Comparison of ENCODE assay signal across 8 mouse cellular contexts in genomic region chr10:120875672-120876463, GRCm38 (mm10). TPM values are rescaled to one million over a fixed set of nuclear protein-coding genes. Genes with fewer than 3 reads are reported as not detected.
DNase-seq lines count a peak whose midpoint lies in the region; ATAC-seq lines count a peak whose summit lies in the region.

No protein-coding gene starts in this region.

- peak; percentile 75 for ATAC-seq in intestine, embryonic 16.5 days

- no peaks in the 10 kb centered on the region for H3K9me3 ChIP-seq in intestine, embryonic 16.5 days (ENCODE audit: control insufficient read depth, low read length)

- H3K27me3 ChIP-seq in intestine, embryonic 16.5 days (replicated peaks; ENCODE audit: control insufficient read depth, insufficient read depth, low read length): no peaks in the 10 kb centered on the region

- peak overlapping the region; percentile 40 for H3K27ac ChIP-seq in intestine, embryonic 16.5 days (ENCODE audit: low read length)

- H3K4me3 ChIP-seq in intestine, embryonic 16.5 days (ENCODE audit: low read length): peak overlapping the region; percentile 17

- H3K36me3 ChIP-seq in intestine, embryonic 16.5 days (ENCODE audit: control insufficient read depth, insufficient read depth, low read length): no peaks in the 10 kb centered on the region

- peak overlapping the region; percentile 42 for H3K4me2 ChIP-seq in intestine, embryonic 16.5 days (ENCODE audit: low read depth, low read length)

- H3K4me1 ChIP-seq in intestine, embryonic 16.5 days (ENCODE audit: control insufficient read depth, insufficient read depth, low read length): peaks cover 27% of the 10 kb centered on the region

- DNase-seq in adrenal gland, adult (ENCODE audit: inconsistent age in 2 of 2, low spot score in 1 of 2): peak; percentile 89 to 97
- peak; percentile 87 for DNase-seq in embryo, embryonic 11 days
- peak; percentile 82 to 86 for DNase-seq in gastrocnemius, postnatal 36 days
- DNase-seq in left cerebral cortex, postnatal 25 days (ENCODE audit: low spot score in 2 of 2): peak; percentile 85 to 93
- peak; percentile 90 for DNase-seq in mesoderm, embryonic 11.5 days (ENCODE audit: low read depth, low spot score)
- DNase-seq in right cerebral cortex, postnatal 36 days (ENCODE audit: low spot score in 2 of 2): peak; percentile 67 to 74
- peak; percentile 76 for DNase-seq in yolk sac, embryonic 10.5 days (ENCODE audit: low spot score)

- WGBS in intestine, embryonic 16.5 days: 15% methylated on average over 26 of the region's 26 CpGs

- no peak overlapping the region for H3K9ac ChIP-seq in intestine, embryonic 16.5 days (ENCODE audit: low read depth, low read length)

- intact Hi-C loops in gastrocnemius, postnatal 36 days (cut with DNase I): loop anchor here (10.0 kb wide), 1 partner anchor 291 kb away; no protein-coding TSS in a partner anchor
- intact Hi-C loops in left cerebral cortex, postnatal 25 days (cut with DNase I): no loop called here

RNA-seq across cellular contexts. Expression of gene Msrb3, which starts 23.0 kb away (rescaled TPM):
- 100 to 1,000 TPM; 109 to 115 TPM for total RNA-seq in gastrocnemius, postnatal 36 days (2021)
- polyA plus RNA-seq in intestine, embryonic 16.5 days (2015; fragmentation: Nextera tagmentation; extraction: Ambion mirVana): 11.2 and 14.0 TPM in 2 replicates
- total RNA-seq in left cerebral cortex, postnatal 25 days (2021): 1 to 10 TPM; 5.7 to 6.0 TPM

Comparison
In these comparisons a context has a peak if more than half of its experiments do, and no peak if none do; other contexts are left out.
1. Peak in every context shown above with its lines: DNase-seq, ATAC-seq, H3K4me3 ChIP-seq and H3K27ac ChIP-seq.
2. RNA of gene Msrb3, which starts 23.0 kb away (total RNA-seq): 109 to 115 TPM in gastrocnemius, postnatal 36 days; 5.7 to 6.0 TPM in left cerebral cortex, postnatal 25 days; every median in the first group is over 10 times any median in the second.